Mouse (Mus musculus) monocyte, adult 5-6 weeks (primary cell): Measurements from ENCODE around the gene Pgc. TPM values are rescaled to one million over a fixed set of nuclear protein-coding genes. Genes with fewer than 3 reads are reported as not detected.

Experiments used
- ATAC-seq: fragments of 153-309, 156-312 bp; replicated peaks from 2 replicates; pipeline ENCODE4 v1.8.0; 2017; ENCODE audit warnings: mild to moderate bottlenecking; ENCODE audit not compliant: low TSS enrichment, insufficient number of reproducible peaks, severe bottlenecking, poor library complexity, low FRiP score
- total RNA-seq: library from RNA; stranded (forward); fragments of 200-1000, 200-491, 200-594 nt; gene quantifications from 3 replicates; pipeline ENCODE4 v1.2.3, GENCODE M21; 2017

Pgc gene
- total RNA-seq, 1 experiment from 2014 or later = not detected

GRCm38 (mm10) chr17:47767456-47768141 is 41.0 kb downstream of the Pgc start:
- ATAC-seq = no peak

- ATAC-seq = peak; percentile 60
These were observed 42.1 kb downstream of the Pgc start for GRCm38 (mm10) chr17:47768707-47769276.

- ATAC-seq = peak; percentile 10
These were observed 43.0 kb downstream of the Pgc start for GRCm38 (mm10) chr17:47769389-47770299.

GRCm38 (mm10) chr17:47773604-47774003 is 47.0 kb downstream of the Pgc start:
- ATAC-seq = no peak

DNA sequence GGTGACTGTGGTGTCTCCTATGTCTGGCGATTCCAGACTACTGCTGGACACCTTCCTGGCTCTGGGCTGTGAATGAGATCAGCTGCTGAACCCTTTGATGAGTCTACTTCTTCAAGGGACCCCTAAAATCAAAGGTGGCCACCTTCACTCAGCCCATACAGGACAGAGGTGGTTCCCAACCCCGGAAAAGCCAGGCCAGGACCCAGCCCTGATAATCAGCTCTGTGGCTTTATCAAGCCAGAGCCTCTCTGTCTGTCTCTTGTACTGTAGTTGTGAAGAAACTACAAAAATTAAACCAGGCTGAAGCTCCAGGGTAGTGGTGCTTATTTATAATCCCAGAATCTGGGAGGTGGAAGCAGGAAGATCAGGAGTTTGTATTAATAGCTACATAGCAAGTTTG is 50.5 kb downstream of the Pgc start:
- ATAC-seq = no peak

DNA sequence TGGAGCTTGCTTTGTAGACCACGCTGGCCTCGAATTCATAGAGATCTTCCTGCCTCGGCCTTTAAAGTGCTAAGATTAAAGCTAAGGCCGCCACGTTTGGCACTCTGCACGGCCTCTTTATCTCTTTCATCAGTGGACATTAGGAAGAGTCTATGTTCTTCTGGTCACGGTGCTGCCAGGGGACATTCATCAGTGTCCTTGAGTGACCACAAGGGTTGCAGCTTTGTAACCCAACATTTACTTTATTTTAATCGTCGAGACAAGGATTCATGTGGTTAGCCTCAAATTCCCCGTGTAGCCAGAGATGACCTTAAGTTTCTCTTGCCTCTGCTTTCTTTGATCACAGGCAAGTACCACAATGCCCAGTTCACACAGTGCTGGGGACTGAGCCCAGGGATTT is 53.8 kb downstream of the Pgc start:
- no peak for ATAC-seq

DNA sequence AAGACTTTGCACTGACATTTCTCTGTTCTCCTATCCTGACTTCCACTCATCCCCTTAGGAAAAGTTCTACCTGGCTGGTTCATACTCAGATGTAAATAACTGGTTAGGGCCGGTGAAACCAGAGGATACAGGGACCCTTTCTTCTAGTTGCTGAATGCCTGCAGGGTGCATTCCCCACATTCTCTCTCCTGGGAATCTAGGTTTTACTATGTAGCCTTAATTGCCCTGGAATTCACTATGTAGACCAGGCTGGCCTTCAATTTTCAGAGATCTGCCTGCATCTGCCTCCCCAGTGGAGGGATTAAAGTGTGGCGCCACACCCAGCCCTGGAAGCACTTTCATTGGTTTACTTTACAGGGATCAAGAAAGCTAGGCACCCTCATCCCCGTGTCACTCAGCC is 55.8 kb downstream of the Pgc start:
- ATAC-seq = no peak

DNA sequence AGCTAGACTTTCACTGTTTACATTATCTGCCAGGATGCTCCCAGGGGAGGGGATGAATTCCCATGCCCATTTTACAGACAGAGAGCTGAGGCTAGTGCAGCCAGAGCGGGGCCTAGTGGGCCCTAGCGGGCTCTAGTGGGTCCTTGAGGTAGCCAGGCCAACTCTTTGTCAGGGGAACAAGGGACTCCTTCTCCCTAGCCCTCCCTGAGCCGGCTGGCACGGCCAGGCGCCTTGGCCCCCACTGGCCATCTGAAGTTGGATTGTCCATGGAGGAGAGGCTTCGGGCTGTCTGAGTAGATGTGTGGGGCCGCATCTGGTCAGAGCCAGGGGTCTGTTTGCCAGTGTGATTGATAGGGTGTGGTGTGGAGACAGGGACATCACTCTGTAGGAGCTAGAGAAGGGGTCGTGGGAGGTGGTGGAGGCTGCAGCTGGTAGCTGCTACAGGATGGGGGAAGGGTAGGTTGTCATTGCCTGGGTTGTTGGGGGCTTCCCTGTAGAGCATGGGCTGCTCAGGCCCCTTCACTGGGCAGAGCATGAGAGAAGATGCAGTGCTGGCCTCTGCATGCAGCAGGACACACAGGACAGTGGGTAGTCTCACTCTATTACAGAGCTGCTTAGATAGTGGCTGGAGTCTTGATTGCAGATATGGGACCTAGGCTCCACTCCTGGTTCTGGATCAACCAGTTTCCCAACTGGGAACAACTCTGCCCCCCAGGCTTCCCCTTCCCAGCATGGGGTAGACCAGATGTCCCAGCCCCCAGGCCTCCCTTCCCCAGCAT is 57.0 kb downstream of the Pgc start:
- ATAC-seq = no peak

Other genes starting within 250 kb of the Pgc start
- 67.5 to 90.9 TPM (median 77.3 TPM) in 3 replicates for gene Taf8, start 224.6 kb upstream of the Pgc start, total RNA-seq
- gene Ccnd3, start 221.8 kb upstream of the Pgc start, total RNA-seq = 152 to 227 TPM (median 161 TPM) in 3 replicates
- 6.1 to 11.2 TPM (median 8.2 TPM) in 3 replicates for gene Bysl, start 115.3 kb upstream of the Pgc start, total RNA-seq
- gene Med20, start 115.3 kb upstream of the Pgc start, total RNA-seq = 34.9 to 75.1 TPM (median 57.2 TPM) in 3 replicates
- gene Gm20517, start 115.3 kb upstream of the Pgc start, total RNA-seq = 0.21 to 4.1 TPM (median 3.4 TPM) in 3 replicates
- gene Usp49, start 96.2 kb upstream of the Pgc start, total RNA-seq = 2.6 to 3.9 TPM (median 3.0 TPM) in 3 replicates
- gene Tomm6, start 38.5 kb upstream of the Pgc start, total RNA-seq = 17.7 to 36.4 TPM (median 24.6 TPM) in 3 replicates
- 0.38 to 1.4 TPM (median 1.3 TPM) in 3 replicates for gene Frs3, start 37.8 kb upstream of the Pgc start, total RNA-seq
- 0.29 TPM in 1 of 3 replicates, not detected in the others for gene Gm21981, start 32.4 kb upstream of the Pgc start, total RNA-seq
- gene Prickle4, start 32.1 kb upstream of the Pgc start, total RNA-seq = not detected in 3 replicates
- gene Tfeb, start 10.2 kb downstream of the Pgc start, total RNA-seq = 61.8 to 91.9 TPM (median 65.3 TPM) in 3 replicates
- gene Mdfi, start 107.8 kb downstream of the Pgc start, total RNA-seq = not detected in 3 replicates
- 3.1 to 10.1 TPM (median 9.1 TPM) in 3 replicates for gene Foxp4, start 197.8 kb downstream of the Pgc start, total RNA-seq